ENCODE assay signal across 21 mouse cellular contexts in the genomic region with DNA sequence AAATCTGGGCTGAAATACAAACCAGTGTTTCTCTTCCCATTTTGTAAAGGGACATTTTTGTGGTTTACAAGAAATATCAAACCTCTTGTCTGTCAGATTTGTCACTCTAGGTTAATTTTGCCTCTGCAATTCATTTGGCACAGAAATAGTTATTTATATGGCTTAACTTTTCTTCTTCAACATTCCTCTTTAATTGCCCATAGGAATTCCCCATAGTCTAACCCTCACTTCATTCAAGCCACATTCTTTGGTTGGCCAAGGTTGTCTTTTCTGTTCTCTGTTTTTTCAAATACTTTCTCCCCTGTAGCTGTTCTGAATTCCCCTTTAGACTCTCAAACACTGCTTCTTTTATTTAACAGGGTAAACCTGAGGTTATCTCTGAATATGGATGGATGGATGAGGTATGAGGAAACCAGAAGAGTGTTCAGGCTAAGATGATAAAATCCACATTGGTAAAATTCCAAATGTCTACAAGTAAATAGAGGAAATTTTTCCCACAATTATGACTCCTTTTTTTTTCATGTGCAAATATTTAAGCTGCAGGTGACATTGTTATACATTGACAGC.
"Had no signal": no experiment of that assay in that cellular context is flagged by ENCODE, and none has a peak within 500 bp of the region (broad histone marks: within the 10 kb centered on the region; RNA-seq: fewer than 3 reads in every experiment).

No protein-coding gene starts in this region.

- H3K4me2 ChIP-seq: limb, embryonic 13.5 days; liver, embryonic 12.5 days; liver, embryonic 15.5 days; midbrain, embryonic 13.5 days; neural tube, embryonic 13.5 days had no signal

- ATAC-seq: liver, embryonic 12.5 days; midbrain, embryonic 13.5 days; midbrain, embryonic 16.5 days had no signal

- H3K27me3 ChIP-seq: limb, embryonic 13.5 days; liver, embryonic 12.5 days; liver, embryonic 15.5 days; megakaryocyte, embryonic 14.5 days; midbrain, embryonic 13.5 days; neural tube, embryonic 13.5 days had no signal

- H3K9ac ChIP-seq: limb, embryonic 13.5 days; liver, embryonic 12.5 days; liver, embryonic 15.5 days; midbrain, embryonic 13.5 days; neural tube, embryonic 13.5 days had no signal

- H3K9me3 ChIP-seq: limb, embryonic 10.5 days; limb, embryonic 13.5 days; liver, embryonic 12.5 days; liver, embryonic 15.5 days; midbrain, embryonic 10.5 days; midbrain, embryonic 13.5 days; neural tube, embryonic 13.5 days had no signal

- H3K4me1 ChIP-seq: limb, embryonic 10.5 days; limb, embryonic 13.5 days; liver, embryonic 12.5 days; liver, embryonic 15.5 days; megakaryocyte, embryonic 14.5 days; midbrain, embryonic 10.5 days; midbrain, embryonic 13.5 days; neural tube, embryonic 13.5 days had no signal

- H3K36me3 ChIP-seq: limb, embryonic 10.5 days; limb, embryonic 13.5 days; liver, embryonic 12.5 days; liver, embryonic 15.5 days; midbrain, embryonic 10.5 days; midbrain, embryonic 13.5 days; neural tube, embryonic 13.5 days had no signal

- DNase-seq: kidney, adult 18-20 months; kidney, adult 9 months; kidney, postnatal 14 days; kidney, postnatal 4 days; layer of hippocampus, adult 9-11 months; liver; lung, adult 18-20 months; thymus, adult 2 months; thymus, postnatal 14 days; thymus, postnatal 4 days had no signal

- H3K4me3 ChIP-seq: layer of hippocampus, adult 2 months; limb, embryonic 10.5 days; limb, embryonic 13.5 days; liver, embryonic 12.5 days; liver, embryonic 15.5 days; megakaryocyte, embryonic 14.5 days; midbrain, embryonic 10.5 days; midbrain, embryonic 13.5 days; myocyte; neural tube, embryonic 13.5 days had no signal

- H3K27ac ChIP-seq: layer of hippocampus, adult 2 months; limb, embryonic 10.5 days; limb, embryonic 13.5 days; liver, embryonic 12.5 days; liver, embryonic 15.5 days; midbrain, embryonic 10.5 days; midbrain, embryonic 13.5 days; neural tube, embryonic 13.5 days had no signal
